Mouse (Mus musculus) heart, embryonic 12.5 days (tissue): ENCODE data around the gene Cela1. TPM values are rescaled to one million over a fixed set of nuclear protein-coding genes. Genes with fewer than 3 reads are reported as not detected.
A peak's percentile ranks its signal among the peaks of the same experiment; 100 is the strongest.

Source experiments
- ATAC-seq: fragments of 200-750 bp; cut with Nextera tagmentation; 2 replicates; pipeline ENCODE4 v1.8.0; 2017; ENCODE audit warnings: moderate TSS enrichment, moderate library complexity; ENCODE audit not compliant: insufficient number of reproducible peaks, low FRiP score
- H3K27ac ChIP-seq: fragments of 300-500 bp; sonication (generic); 2 replicates; pipeline ENCODE4 v1.5.1; 2016; ENCODE audit warnings: mild to moderate bottlenecking, moderate library complexity; ENCODE audit not compliant: poor library complexity, severe bottlenecking
- H3K27me3 ChIP-seq: fragments of 300-500 bp; sonication (generic); replicated peaks from 2 replicates; pipeline ENCODE4 v1.6.1; 2016; ENCODE audit warnings: mild to moderate bottlenecking, moderate library complexity
- H3K36me3 ChIP-seq: fragments of 300-500 bp; sonication (generic); 2 replicates; pipeline ENCODE4 v1.6.1; 2016; ENCODE audit warnings: mild to moderate bottlenecking, moderate library complexity
- H3K4me1 ChIP-seq: fragments of 300-500 bp; sonication (generic); replicated peaks from 2 replicates; pipeline ENCODE4 v1.6.1; 2016; ENCODE audit warnings: mild to moderate bottlenecking
- H3K4me2 ChIP-seq: fragments of 300-500 bp; sonication (generic); 2 replicates; pipeline ENCODE4 v1.6.1; 2016; ENCODE audit warnings: mild to moderate bottlenecking, moderate library complexity
- H3K4me3 ChIP-seq: fragments of 300-500 bp; sonication (generic); 2 replicates; pipeline ENCODE4 v1.5.1; 2016; ENCODE audit warnings: mild to moderate bottlenecking
- H3K9ac ChIP-seq: fragments of 300-500 bp; sonication (generic); 2 replicates; pipeline ENCODE4 v1.6.1; 2016; ENCODE audit warnings: mild to moderate bottlenecking, moderate library complexity
- H3K9me3 ChIP-seq: fragments of 300-500 bp; sonication (generic); replicated peaks from 2 replicates; pipeline ENCODE4 v1.6.1; 2016; ENCODE audit warnings: mild to moderate bottlenecking, moderate library complexity
- WGBS: fragments of 180-500 bp; shearing (Covaris S2); methylation state at CpG from one replicate; pipeline ENCODE4 v1.1.7; 2016; 5-methylcytosine and 5-hydroxymethylcytosine counted together
- polyA plus RNA-seq: library from polyadenylated mRNA; unstranded; fragments of >200 nt; fragmentation: Nextera tagmentation; extraction: Ambion mirVana; gene quantifications from 2 replicates; pipeline ENCODE4 v1.2.1, GENCODE M21; 2016

The Cela1 gene
- polyA plus RNA-seq, result 1.4 and 1.6 TPM in 2 replicates

- ATAC-seq, result no peak
- Histone ChIP-seq H3K36me3 (peaks cover 5% of the 10 kb centered on the region; the same call in 1 of the 2 replicates), H3K9ac (no peak within 1 kb of the TSS), H3K27ac (no peak within 1 kb of the TSS), H3K4me3 (no peak within 1 kb of the TSS), H3K27me3 (peaks cover 18% of the 10 kb centered on the region), H3K4me2 (0 out of 2 replicates have a peak within 1 kb of the TSS, but pooled peaks have one; percentile 14), H3K9me3 (peaks cover 6% of the 10 kb centered on the region), H3K4me1 (peaks cover 29% of the 10 kb centered on the region)
- WGBS, result 68% methylated on average over 8 of the region's 8 CpGs
Measured at GRCm38 (mm10) chr15:100687430-100687971, at the start of gene Cela1. Gene Cela1 (minus strand): TSS chr15:100687921.

GRCm38 (mm10) chr15:100735953-100736300 lies 48.2 kb upstream of the Cela1 start:
- Histone ChIP-seq H3K4me3 (no peak overlapping the region), H3K36me3 (no peaks in the 10 kb centered on the region), H3K9me3 (no peaks in the 10 kb centered on the region), H3K4me2 (no peak overlapping the region), H3K27me3 (peaks cover 10% of the 10 kb centered on the region), H3K4me1 (peaks cover 7% of the 10 kb centered on the region), H3K9ac (no peak overlapping the region), H3K27ac (no peak overlapping the region)
- 58% methylated on average over 9 of the region's 9 CpGs for WGBS
- 0 out of 2 replicates have a peak, but pooled peaks have one; percentile 29 for ATAC-seq

GRCm38 (mm10) chr15:100735095-100735952 lies 47.6 kb upstream of the Cela1 start:
- Histone ChIP-seq H3K27me3 (peaks cover 16% of the 10 kb centered on the region), H3K36me3 (no peaks in the 10 kb centered on the region), H3K4me2 (no peak overlapping the region), H3K4me3 (no peak overlapping the region), H3K4me1 (peaks cover 7% of the 10 kb centered on the region), H3K9ac (no peak overlapping the region), H3K27ac (no peak overlapping the region), H3K9me3 (no peaks in the 10 kb centered on the region)
- ATAC-seq, result no peak; the same call in 1 of the 2 replicates
- WGBS, result 81% methylated on average over 14 of the region's 15 CpGs

GRCm38 (mm10) chr15:100732580-100732979 lies 44.9 kb upstream of the Cela1 start:
- Histone ChIP-seq H3K9ac (no peak overlapping the region), H3K4me1 (peaks cover 14% of the 10 kb centered on the region), H3K27me3 (peaks cover 43% of the 10 kb centered on the region), H3K4me3 (no peak overlapping the region), H3K27ac (no peak overlapping the region), H3K4me2 (no peak overlapping the region), H3K36me3 (no peaks in the 10 kb centered on the region), H3K9me3 (no peaks in the 10 kb centered on the region)
- WGBS, result 22% methylated on average over 5 of the region's 5 CpGs
- peak; percentile 66 for ATAC-seq

GRCm38 (mm10) chr15:100731081-100731480 lies 43.4 kb upstream of the Cela1 start:
- ATAC-seq, result no peak
- no peak overlapping the region for H3K27ac ChIP-seq
- no peak overlapping the region for H3K4me2 ChIP-seq
- no peaks in the 10 kb centered on the region for H3K36me3 ChIP-seq
- 33% methylated on average over 9 of the region's 9 CpGs for WGBS
- no peak overlapping the region for H3K4me3 ChIP-seq
- peaks cover 14% of the 10 kb centered on the region for H3K4me1 ChIP-seq
- H3K9me3 ChIP-seq, result no peaks in the 10 kb centered on the region
- H3K9ac ChIP-seq, result no peak overlapping the region
- H3K27me3 ChIP-seq, result peaks cover 57% of the 10 kb centered on the region

GRCm38 (mm10) chr15:100729281-100729985 lies 41.7 kb upstream of the Cela1 start, which contains the start of gene Galnt6:
Gene Galnt6 (minus strand): TSS chr15:100729376.
- H3K4me2 ChIP-seq, result peak within 1 kb of the TSS; percentile 72
- H3K4me1 ChIP-seq, result peaks cover 10% of the 10 kb centered on the region
- no peaks in the 10 kb centered on the region for H3K9me3 ChIP-seq
- H3K9ac ChIP-seq, result peak within 1 kb of the TSS; percentile 19; the same call in 1 of the 2 replicates
- 0 out of 2 replicates have a peak, but pooled peaks have one; percentile 16 for ATAC-seq
- peaks cover 65% of the 10 kb centered on the region for H3K27me3 ChIP-seq
- no peaks in the 10 kb centered on the region for H3K36me3 ChIP-seq
- no peak within 1 kb of the TSS for H3K27ac ChIP-seq
- 6% methylated on average over 57 of the region's 57 CpGs for WGBS
- H3K4me3 ChIP-seq, result peak within 1 kb of the TSS; percentile 47

GRCm38 (mm10) chr15:100728586-100728985 lies 40.9 kb upstream of the Cela1 start:
- Histone ChIP-seq H3K4me2 (peak overlapping the region; percentile 72), H3K27me3 (peaks cover 69% of the 10 kb centered on the region), H3K9me3 (no peaks in the 10 kb centered on the region), H3K27ac (no peak overlapping the region), H3K36me3 (no peaks in the 10 kb centered on the region), H3K9ac (peak overlapping the region; percentile 19; the same call in 1 of the 2 replicates), H3K4me3 (peak overlapping the region; percentile 47), H3K4me1 (peaks cover 10% of the 10 kb centered on the region)
- no peak for ATAC-seq
- 33% methylated on average over 9 of the region's 9 CpGs for WGBS

- Histone ChIP-seq H3K4me1 (peaks cover 10% of the 10 kb centered on the region), H3K9me3 (no peaks in the 10 kb centered on the region), H3K27me3 (peaks cover 69% of the 10 kb centered on the region), H3K4me2 (no peak overlapping the region), H3K27ac (no peak overlapping the region), H3K4me3 (no peak overlapping the region), H3K9ac (no peak overlapping the region), H3K36me3 (no peaks in the 10 kb centered on the region)
- 86% methylated on average over 11 of the region's 11 CpGs for WGBS
- no peak for ATAC-seq
Measured at GRCm38 (mm10) chr15:100727834-100728233, 40.1 kb upstream of the Cela1 start.

GRCm38 (mm10) chr15:100726721-100727120 lies 39.0 kb upstream of the Cela1 start:
- Histone ChIP-seq H3K36me3 (no peaks in the 10 kb centered on the region), H3K9ac (no peak overlapping the region), H3K27ac (no peak overlapping the region), H3K4me1 (peaks cover 10% of the 10 kb centered on the region), H3K27me3 (peaks cover 65% of the 10 kb centered on the region), H3K9me3 (no peaks in the 10 kb centered on the region), H3K4me3 (no peak overlapping the region), H3K4me2 (no peak overlapping the region)
- 80% methylated on average over 11 of the region's 11 CpGs for WGBS
- no peak for ATAC-seq

- Histone ChIP-seq H3K4me1 (no peaks in the 10 kb centered on the region), H3K36me3 (no peaks in the 10 kb centered on the region), H3K4me2 (no peak overlapping the region), H3K27me3 (peaks cover 37% of the 10 kb centered on the region), H3K9me3 (0 out of 2 replicates have a peak, but pooled peaks cover 1% of the 10 kb centered on the region), H3K9ac (no peak overlapping the region), H3K27ac (no peak overlapping the region), H3K4me3 (no peak overlapping the region)
- WGBS, result 59% methylated on average over 14 of the region's 14 CpGs
- ATAC-seq, result no peak
Measured at GRCm38 (mm10) chr15:100723505-100723904, 35.8 kb upstream of the Cela1 start.

- H3K9ac ChIP-seq, result no peak overlapping the region
- H3K4me2 ChIP-seq, result no peak overlapping the region
- H3K27ac ChIP-seq, result no peak overlapping the region
- 0 out of 2 replicates have a peak, but pooled peaks cover 4% of the 10 kb centered on the region for H3K9me3 ChIP-seq
- 64% methylated on average over 6 of the region's 6 CpGs for WGBS
- no peaks in the 10 kb centered on the region for H3K4me1 ChIP-seq
- H3K36me3 ChIP-seq, result no peaks in the 10 kb centered on the region
- no peak overlapping the region for H3K4me3 ChIP-seq
- no peak for ATAC-seq
- peaks cover 28% of the 10 kb centered on the region for H3K27me3 ChIP-seq
Measured at GRCm38 (mm10) chr15:100722564-100722963, 34.8 kb upstream of the Cela1 start.
